In the genomic region with DNA sequence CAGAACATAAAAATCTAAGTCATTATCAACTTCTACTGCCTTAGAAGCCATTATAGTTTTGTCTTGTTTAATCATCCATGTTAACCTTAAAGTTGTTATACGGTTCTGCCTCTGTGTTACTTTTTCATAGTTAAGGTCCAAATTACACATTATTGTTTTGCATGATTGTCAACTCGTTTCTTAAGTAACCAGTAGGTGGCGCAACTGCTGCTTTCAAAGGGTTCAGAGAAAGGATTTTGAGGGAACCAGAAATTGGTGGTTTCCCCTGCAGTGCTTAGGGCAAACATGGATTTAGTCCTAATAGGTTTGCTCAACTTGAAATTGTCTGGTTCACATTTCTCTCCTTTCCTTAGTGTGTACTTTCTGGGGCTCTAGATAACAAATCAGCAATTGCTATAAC, we compare ENCODE assay signal across 9 mouse cellular contexts.
DNase-seq lines count a peak whose midpoint lies in the region; ATAC-seq lines count a peak whose summit lies in the region.
"Had no signal": no experiment of that assay in that cellular context is flagged by ENCODE, and none has a peak within 500 bp of the region (broad histone marks: within the 10 kb centered on the region; RNA-seq: fewer than 3 reads in every experiment).

No protein-coding gene starts in this region.

- no peak overlapping the region for H3K27ac ChIP-seq in midbrain, embryonic 10.5 days (replicated peaks)
- H3K27ac ChIP-seq in midbrain, embryonic 13.5 days: no peak overlapping the region
- no peak overlapping the region for H3K27ac ChIP-seq in heart, embryonic 10.5 days

- H3K4me1 ChIP-seq in midbrain, embryonic 10.5 days: no peaks in the 10 kb centered on the region
- H3K4me1 ChIP-seq in midbrain, embryonic 13.5 days (replicated peaks): no peaks in the 10 kb centered on the region
- H3K4me1 ChIP-seq in heart, embryonic 10.5 days: no peaks in the 10 kb centered on the region

- no peaks in the 10 kb centered on the region for H3K36me3 ChIP-seq in midbrain, embryonic 10.5 days
- no peaks in the 10 kb centered on the region for H3K36me3 ChIP-seq in midbrain, embryonic 13.5 days
- H3K36me3 ChIP-seq in heart, embryonic 10.5 days: no peaks in the 10 kb centered on the region

- no peak overlapping the region for H3K4me2 ChIP-seq in midbrain, embryonic 13.5 days (replicated peaks)

- peak; percentile 5 for DNase-seq in heart, postnatal 4 days
- DNase-seq in heart, postnatal 25 days (ENCODE audit: low spot score): no peak
- peak; percentile 13 for DNase-seq in midbrain, embryonic 10.5 days (ENCODE audit: low spot score)
- peak; percentile 5 for DNase-seq in right cerebral cortex, postnatal 14 days
- DNase-seq in heart, embryonic 10.5 days (ENCODE audit: low spot score): no peak
- no peak for DNase-seq in spleen, postnatal 36 days (ENCODE audit: low spot score in 2 of 2)
- DNase-seq: thymus, postnatal 14 days had no signal

- 31% methylated on average over 3 of the region's 3 CpGs for WGBS in midbrain, embryonic 10.5 days
- WGBS in midbrain, embryonic 13.5 days: 33% methylated on average over 3 of the region's 3 CpGs
- 26% methylated on average over 3 of the region's 3 CpGs for WGBS in heart, embryonic 10.5 days

- H3K9ac ChIP-seq in midbrain, embryonic 13.5 days (replicated peaks): no peak overlapping the region

- no peak overlapping the region for H3K4me3 ChIP-seq in midbrain, embryonic 10.5 days
- H3K4me3 ChIP-seq in midbrain, embryonic 13.5 days (replicated peaks): no peak overlapping the region
- no peak overlapping the region for H3K4me3 ChIP-seq in heart, embryonic 10.5 days

- H3K27me3 ChIP-seq in midbrain, embryonic 10.5 days (ENCODE audit: low read depth, poor library complexity, severe bottlenecking): peaks cover 69% of the 10 kb centered on the region
- 0 out of 2 replicates have a peak, but pooled peaks cover 3% of the 10 kb centered on the region for H3K27me3 ChIP-seq in midbrain, embryonic 13.5 days
- no peaks in the 10 kb centered on the region for H3K27me3 ChIP-seq in heart, embryonic 10.5 days (ENCODE audit: insufficient read depth, poor library complexity, severe bottlenecking)

- no peak for ATAC-seq in midbrain, embryonic 13.5 days
- 0 out of 2 replicates have a peak, but pooled peaks have one; percentile 56 for ATAC-seq in common myeloid progenitor, adult 5-6 weeks (replicated peaks; ENCODE audit: low read depth, poor library complexity, severe bottlenecking)

- no peaks in the 10 kb centered on the region for H3K9me3 ChIP-seq in midbrain, embryonic 10.5 days (replicated peaks)
- H3K9me3 ChIP-seq in midbrain, embryonic 13.5 days: no peaks in the 10 kb centered on the region
- no peaks in the 10 kb centered on the region for H3K9me3 ChIP-seq in heart, embryonic 10.5 days

- intact Hi-C loops in heart, postnatal 25 days (cut with DNase I): no loop called here

Comparison
In these comparisons a context has a peak if more than half of its experiments do, and no peak if none do; other contexts are left out.
1. DNase-seq: peak in heart, postnatal 4 days (single experiment), midbrain, embryonic 10.5 days (single experiment) and right cerebral cortex, postnatal 14 days (single experiment); none in heart, postnatal 25 days (single experiment), heart, embryonic 10.5 days (single experiment) and spleen, postnatal 36 days (0 of 2).